Comparison of ENCODE assay signal across 31 mouse cellular contexts in genomic region chr19:32732922-32733321, GRCm38 (mm10).
"Had no signal": no experiment of that assay in that cellular context is flagged by ENCODE, and none has a peak within 500 bp of the region (broad histone marks: within the 10 kb centered on the region; RNA-seq: fewer than 3 reads in every experiment).

No protein-coding gene starts in this region.

- H3K4me2 ChIP-seq: limb, embryonic 12.5 days; limb, embryonic 13.5 days; limb, embryonic 15.5 days; liver, embryonic 11.5 days; liver, embryonic 12.5 days; liver, embryonic 13.5 days; liver, embryonic 15.5 days; lung, embryonic 14.5 days; lung, embryonic 15.5 days; midbrain, embryonic 11.5 days; midbrain, embryonic 12.5 days; midbrain, embryonic 13.5 days; midbrain, embryonic 15.5 days had no signal

- H3K36me3 ChIP-seq: limb, embryonic 10.5 days; limb, embryonic 12.5 days; limb, embryonic 13.5 days; limb, embryonic 15.5 days; liver, embryonic 12.5 days; liver, embryonic 13.5 days; liver, embryonic 15.5 days; lung, embryonic 15.5 days; midbrain, embryonic 10.5 days; midbrain, embryonic 12.5 days; midbrain, embryonic 13.5 days; midbrain, embryonic 15.5 days had no signal

- H3K9me3 ChIP-seq: limb, embryonic 10.5 days; limb, embryonic 12.5 days; limb, embryonic 13.5 days; limb, embryonic 15.5 days; liver, embryonic 12.5 days; liver, embryonic 13.5 days; liver, embryonic 15.5 days; lung, embryonic 15.5 days; midbrain, embryonic 10.5 days; midbrain, embryonic 12.5 days; midbrain, embryonic 13.5 days; midbrain, embryonic 15.5 days had no signal

- H3K9ac ChIP-seq: limb, embryonic 12.5 days; limb, embryonic 13.5 days; limb, embryonic 15.5 days; liver, embryonic 12.5 days; liver, embryonic 13.5 days; liver, embryonic 14.5 days; liver, embryonic 15.5 days; liver, postnatal 0 days; lung, embryonic 14.5 days; lung, embryonic 15.5 days; midbrain, embryonic 12.5 days; midbrain, embryonic 13.5 days; midbrain, embryonic 15.5 days had no signal

- H3K4me3 ChIP-seq: limb, embryonic 10.5 days; limb, embryonic 12.5 days; limb, embryonic 13.5 days; limb, embryonic 15.5 days; liver, embryonic 12.5 days; liver, embryonic 13.5 days; liver, embryonic 15.5 days; lung, embryonic 15.5 days; megakaryocyte, embryonic 14.5 days; midbrain, embryonic 10.5 days; midbrain, embryonic 12.5 days; midbrain, embryonic 13.5 days; midbrain, embryonic 15.5 days; myocyte had no signal

- H3K4me1 ChIP-seq: limb, embryonic 10.5 days; limb, embryonic 12.5 days; limb, embryonic 13.5 days; limb, embryonic 15.5 days; liver, embryonic 12.5 days; liver, embryonic 13.5 days; liver, embryonic 15.5 days; lung, embryonic 15.5 days; megakaryocyte, embryonic 14.5 days; midbrain, embryonic 12.5 days; midbrain, embryonic 13.5 days; midbrain, embryonic 15.5 days had no signal

- H3K27ac ChIP-seq: limb, embryonic 10.5 days; limb, embryonic 12.5 days; limb, embryonic 13.5 days; limb, embryonic 15.5 days; liver, embryonic 12.5 days; liver, embryonic 13.5 days; liver, embryonic 14.5 days; liver, embryonic 15.5 days; lung, embryonic 15.5 days; macrophage; midbrain, embryonic 10.5 days; midbrain, embryonic 12.5 days; midbrain, embryonic 13.5 days; midbrain, embryonic 15.5 days had no signal

- DNase-seq: left cerebral cortex, postnatal 4 days; liver; liver, embryonic 13.5 days; liver, postnatal 0 days; lung, adult 18-20 months; lung, adult 2 months; lung, embryonic 14.5 days; lung, postnatal 10 days; lung, postnatal 14 days; lung, postnatal 36 days; lung, postnatal 4 days; midbrain, embryonic 14.5 days had no signal

- ATAC-seq: liver, embryonic 12.5 days; liver, postnatal 0 days; lung, postnatal 0 days; midbrain, embryonic 13.5 days; midbrain, embryonic 15.5 days; midbrain, embryonic 16.5 days had no signal

- H3K27me3 ChIP-seq: limb, embryonic 15.5 days; lung, embryonic 15.5 days; midbrain, embryonic 15.5 days had no signal
